Mouse (Mus musculus) kidney, embryonic 14.5 days (tissue): Measurements from ENCODE around the gene Gpbar1. TPM values are rescaled to one million over a fixed set of nuclear protein-coding genes. Genes with fewer than 3 reads are reported as not detected.

Source experiments
- ATAC-seq: fragments of 200-750 bp; cut with Nextera tagmentation; 2 replicates; pipeline ENCODE4 v1.8.0; 2017; ENCODE audit warnings: moderate number of reproducible peaks, mild to moderate bottlenecking, moderate TSS enrichment, moderate library complexity; ENCODE audit not compliant: low FRiP score, low TSS enrichment
- H3K27ac ChIP-seq: fragments of 300-500 bp; sonication (generic); 2 replicates; pipeline ENCODE4 v1.5.1; 2014; ENCODE audit warnings: low read depth, mild to moderate bottlenecking, low read length, moderate library complexity, mixed read lengths
- H3K27me3 ChIP-seq: fragments of 300-500 bp; sonication (generic); 2 replicates; pipeline ENCODE4 v1.6.1; 2014; ENCODE audit warnings: mild to moderate bottlenecking, low read length; ENCODE audit not compliant: control insufficient read depth, insufficient read depth
- H3K36me3 ChIP-seq: fragments of 300-500 bp; sonication (generic); 2 replicates; pipeline ENCODE4 v1.6.1; 2014; ENCODE audit warnings: low read length, mixed read lengths; ENCODE audit not compliant: control insufficient read depth, insufficient read depth
- H3K4me1 ChIP-seq: fragments of 300-500 bp; sonication (generic); 2 replicates; pipeline ENCODE4 v1.6.1; 2014; ENCODE audit warnings: low read length, mixed read lengths; ENCODE audit not compliant: control insufficient read depth, insufficient read depth
- H3K4me2 ChIP-seq: fragments of 300-500 bp; sonication (generic); replicated peaks from 2 replicates; pipeline ENCODE4 v1.6.1; 2014; ENCODE audit warnings: low read depth, mild to moderate bottlenecking, low read length
- H3K4me3 ChIP-seq: fragments of 300-500 bp; sonication (generic); 2 replicates; pipeline ENCODE4 v1.5.1; 2014; ENCODE audit warnings: mild to moderate bottlenecking, low read length
- H3K9ac ChIP-seq: fragments of 300-500 bp; sonication (generic); 2 replicates; pipeline ENCODE4 v1.6.1; 2014; ENCODE audit warnings: low read depth, mild to moderate bottlenecking, low read length, moderate library complexity
- H3K9me3 ChIP-seq: fragments of 300-500 bp; sonication (generic); 2 replicates; pipeline ENCODE4 v1.6.1; 2016; ENCODE audit warnings: low read length; ENCODE audit not compliant: control insufficient read depth
- WGBS: fragments of 180-500 bp; shearing (Covaris S2); extraction: QIAGEN DNeasy Blood & Tissue Kit; methylation state at CpG from one replicate; pipeline ENCODE4 v1.1.7; 2014; 5-methylcytosine and 5-hydroxymethylcytosine counted together
- polyA plus RNA-seq: library from polyadenylated mRNA; unstranded; fragments of >200 nt; fragmentation: Nextera tagmentation; extraction: Ambion mirVana; gene quantifications from 2 replicates; pipeline ENCODE4 v1.2.1, GENCODE M21; 2014

The Gpbar1 gene
- polyA plus RNA-seq, 1 experiment from 2014 or later = 3.2 TPM

DNA sequence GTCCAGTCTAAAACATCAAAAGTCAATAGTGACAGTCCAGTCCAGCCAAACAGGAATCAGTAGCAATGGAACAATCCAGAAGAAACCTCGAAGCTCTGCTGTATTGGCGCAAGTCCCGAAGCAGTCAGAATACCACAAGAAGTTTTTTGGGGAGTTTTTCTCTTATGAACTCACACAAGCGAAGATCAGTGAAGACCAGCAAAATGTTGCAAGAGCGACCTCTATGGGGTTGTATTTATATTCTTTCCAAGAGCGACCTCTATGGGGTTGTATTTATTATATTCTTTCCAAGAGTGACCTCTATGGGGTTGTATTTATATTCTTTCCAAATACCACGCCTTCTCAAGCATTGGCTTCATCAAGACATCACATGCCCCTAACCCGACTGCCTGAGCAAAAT lies 9.6 kb upstream of the Gpbar1 start:
- no peak overlapping the region for H3K27ac ChIP-seq
- peaks cover 54% of the 10 kb centered on the region for H3K36me3 ChIP-seq
- no peak overlapping the region for H3K4me3 ChIP-seq
- no peak overlapping the region for H3K9ac ChIP-seq
- ATAC-seq = no peak
- 88% methylated on average over 8 of the region's 8 CpGs for WGBS
- no peaks in the 10 kb centered on the region for H3K4me1 ChIP-seq
- no peaks in the 10 kb centered on the region for H3K9me3 ChIP-seq
- H3K27me3 ChIP-seq = no peaks in the 10 kb centered on the region
- no peak overlapping the region for H3K4me2 ChIP-seq

DNA sequence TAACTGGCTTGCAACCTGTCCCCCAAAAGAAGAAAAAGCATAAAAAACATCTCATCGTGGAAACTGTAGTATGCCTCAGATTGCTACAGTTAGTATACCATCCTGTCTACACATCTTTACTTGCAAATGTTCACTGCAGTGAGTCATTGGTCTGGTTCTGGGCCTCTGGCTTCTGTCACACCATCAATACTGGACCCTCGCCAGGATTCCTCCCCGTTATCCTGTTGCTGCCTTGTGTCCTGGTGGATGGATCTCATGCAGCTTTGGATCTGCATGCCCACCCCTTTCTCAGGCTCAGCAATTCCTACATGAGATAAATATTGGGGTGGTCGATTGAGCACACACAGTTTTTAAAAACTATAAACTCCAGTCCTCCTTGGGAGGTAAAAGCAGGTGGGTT lies 6.7 kb upstream of the Gpbar1 start:
- Histone ChIP-seq H3K9me3 (no peaks in the 10 kb centered on the region), H3K9ac (no peak overlapping the region), H3K4me2 (no peak overlapping the region), H3K27me3 (no peaks in the 10 kb centered on the region), H3K36me3 (peaks cover 27% of the 10 kb centered on the region), H3K27ac (no peak overlapping the region), H3K4me1 (peaks cover 13% of the 10 kb centered on the region), H3K4me3 (no peak overlapping the region)
- 80% methylated on average over 4 of the region's 4 CpGs for WGBS
- no peak for ATAC-seq

DNA sequence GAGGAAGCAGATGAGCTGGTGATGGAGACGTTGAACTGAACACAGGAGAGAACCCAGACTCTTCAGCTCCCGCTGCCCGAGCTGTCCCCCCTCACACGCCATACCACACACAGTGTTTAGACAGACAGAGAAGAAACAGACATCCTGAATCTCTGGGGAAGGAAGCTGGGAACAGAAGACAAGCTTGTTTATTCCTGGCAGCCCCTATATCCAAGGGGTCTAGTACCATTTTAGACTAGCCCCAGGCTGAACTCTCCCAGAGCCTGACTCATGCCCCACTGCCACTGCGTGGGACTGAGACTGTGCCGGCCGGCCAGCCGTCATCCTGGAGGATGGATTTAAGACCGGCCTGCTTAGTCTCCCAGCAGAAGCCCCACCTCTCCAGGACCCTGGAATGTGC lies 3.3 kb upstream of the Gpbar1 start:
- Histone ChIP-seq H3K9ac (no peak overlapping the region), H3K4me2 (no peak overlapping the region), H3K9me3 (no peaks in the 10 kb centered on the region), H3K36me3 (peaks cover 12% of the 10 kb centered on the region), H3K27ac (peak overlapping the region; percentile 19; the same call in 1 of the 2 replicates), H3K27me3 (no peaks in the 10 kb centered on the region), H3K4me1 (peaks cover 17% of the 10 kb centered on the region), H3K4me3 (no peak overlapping the region)
- 10% methylated on average over 9 of the region's 9 CpGs for WGBS
- peak; percentile 43; the same call in 1 of the 2 replicates for ATAC-seq

DNA sequence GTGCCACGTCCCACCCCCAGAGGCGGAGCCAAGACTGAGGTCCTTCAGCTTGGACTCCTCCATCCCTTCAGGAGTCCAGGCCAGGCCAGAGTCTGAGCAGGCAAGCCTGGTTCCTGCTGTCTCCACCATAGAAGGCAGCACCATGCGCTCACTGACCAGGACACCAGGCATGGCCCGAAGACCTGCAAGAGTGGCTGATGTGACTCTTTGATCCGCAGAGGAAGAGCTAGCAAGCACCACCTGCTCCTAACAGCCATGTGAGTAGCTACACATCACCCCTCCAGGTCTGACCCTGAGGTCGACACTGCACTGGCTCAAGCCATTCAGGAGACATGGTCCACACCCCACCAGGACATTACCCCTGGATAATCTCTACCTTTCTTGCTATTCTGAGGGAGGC lies 1.3 kb upstream of the Gpbar1 start:
- Histone ChIP-seq H3K4me3 (no peak overlapping the region), H3K4me2 (no peak overlapping the region), H3K27ac (no peak overlapping the region), H3K36me3 (peaks cover 32% of the 10 kb centered on the region), H3K9ac (no peak overlapping the region), H3K27me3 (no peaks in the 10 kb centered on the region), H3K9me3 (no peaks in the 10 kb centered on the region), H3K4me1 (peaks cover 17% of the 10 kb centered on the region)
- 0 out of 2 replicates have a peak, but pooled peaks have one; percentile 26 for ATAC-seq
- WGBS = 63% methylated on average over 6 of the region's 6 CpGs

DNA sequence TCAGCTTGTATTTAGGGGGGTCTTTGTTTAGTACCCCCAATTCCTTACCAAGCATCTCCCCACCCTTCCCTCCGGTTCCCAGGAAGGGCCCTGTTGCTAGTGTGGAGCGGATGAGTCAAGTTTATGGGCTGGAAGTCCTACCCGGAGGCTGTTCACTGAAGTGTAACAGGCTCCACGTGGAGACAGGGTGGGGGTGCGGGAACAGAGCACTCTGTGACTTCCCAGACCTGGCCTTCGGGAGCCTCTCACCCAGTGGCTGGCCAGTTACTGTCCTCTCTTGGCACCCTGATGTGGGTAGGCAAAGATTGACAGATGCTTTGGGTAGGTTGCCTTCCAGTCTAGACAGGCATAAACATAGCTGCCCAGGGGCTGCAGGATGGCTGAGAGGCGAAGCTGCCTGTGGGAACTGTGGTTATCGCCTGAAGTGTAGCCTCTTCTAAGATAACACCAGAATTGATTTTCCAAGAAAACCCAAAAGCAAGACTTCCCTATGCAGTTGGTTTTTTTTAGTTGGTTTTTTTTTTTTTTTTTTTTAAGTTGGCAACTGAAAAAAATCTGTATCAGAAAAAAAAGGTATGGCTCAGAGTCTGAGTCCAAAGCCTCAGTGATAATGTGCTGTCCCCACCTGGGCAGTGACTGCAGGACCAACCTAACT lies 340 bp upstream of the Gpbar1 start:
- WGBS = 28% methylated on average over 8 of the region's 8 CpGs
- peaks cover 42% of the 10 kb centered on the region for H3K36me3 ChIP-seq
- ATAC-seq = peak; percentile 40; the same call in 1 of the 2 replicates
- peaks cover 17% of the 10 kb centered on the region for H3K4me1 ChIP-seq
- no peak overlapping the region for H3K27ac ChIP-seq
- no peaks in the 10 kb centered on the region for H3K27me3 ChIP-seq
- H3K9ac ChIP-seq = 0 out of 2 replicates have a peak overlapping the region, but pooled peaks have one; percentile 28
- H3K4me2 ChIP-seq = 0 out of 2 replicates have a peak overlapping the region, but pooled peaks have one; percentile 2
- no peaks in the 10 kb centered on the region for H3K9me3 ChIP-seq
- no peak overlapping the region for H3K4me3 ChIP-seq

DNA sequence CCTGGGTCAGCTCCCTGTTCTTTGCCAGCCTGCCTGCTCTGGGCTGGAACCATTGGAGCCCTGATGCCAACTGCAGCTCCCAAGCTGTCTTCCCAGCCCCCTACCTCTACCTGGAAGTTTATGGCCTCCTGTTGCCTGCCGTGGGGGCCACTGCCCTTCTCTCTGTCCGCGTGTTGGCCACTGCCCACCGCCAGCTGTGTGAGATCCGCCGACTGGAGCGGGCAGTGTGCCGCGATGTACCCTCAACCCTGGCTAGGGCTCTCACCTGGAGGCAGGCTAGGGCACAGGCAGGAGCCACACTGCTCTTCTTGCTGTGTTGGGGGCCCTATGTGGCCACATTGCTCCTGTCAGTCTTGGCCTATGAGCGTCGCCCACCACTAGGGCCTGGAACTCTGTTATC lies 638 bp downstream of the Gpbar1 start:
- Histone ChIP-seq H3K27me3 (no peaks in the 10 kb centered on the region), H3K9ac (no peak overlapping the region), H3K27ac (no peak overlapping the region), H3K9me3 (no peaks in the 10 kb centered on the region), H3K4me1 (peaks cover 21% of the 10 kb centered on the region), H3K36me3 (peaks cover 45% of the 10 kb centered on the region), H3K4me2 (no peak overlapping the region), H3K4me3 (no peak overlapping the region)
- no peak for ATAC-seq
- 85% methylated on average over 11 of the region's 11 CpGs for WGBS

DNA sequence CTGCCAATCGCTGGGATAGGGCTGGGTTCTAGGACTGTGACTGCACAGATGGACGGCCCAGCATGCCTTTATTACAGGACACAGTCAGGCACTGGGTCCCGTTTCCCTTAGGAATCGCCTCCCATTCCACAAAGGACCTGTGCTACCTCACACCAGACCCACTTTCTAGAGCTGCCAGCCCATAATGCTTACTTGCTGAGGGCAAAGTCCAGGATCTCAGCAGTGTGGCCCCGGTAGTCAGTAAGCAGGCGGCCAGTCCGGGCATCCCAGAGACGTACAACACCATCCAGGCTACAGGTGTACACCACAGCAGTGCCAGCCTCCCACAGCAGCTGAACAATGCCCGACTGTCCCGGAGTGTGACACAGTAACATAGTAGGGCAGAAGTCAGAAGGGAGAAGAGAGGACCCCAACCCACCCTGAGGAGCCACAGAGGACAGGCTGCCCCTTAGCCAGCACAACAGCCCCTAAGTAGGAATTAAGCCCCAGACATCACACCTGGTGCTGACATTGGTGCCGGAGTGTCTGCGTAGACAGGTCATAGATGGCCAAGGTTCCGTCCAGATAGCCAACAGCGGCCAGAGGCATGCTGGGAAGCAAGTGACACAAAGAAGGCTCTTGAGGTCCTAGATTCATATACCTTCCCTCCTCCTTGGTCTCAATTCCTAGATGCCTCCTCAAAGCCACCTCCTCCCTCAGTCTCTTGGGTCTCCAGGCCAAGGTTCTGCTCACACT lies 2.4 kb downstream of the Gpbar1 start:
- Histone ChIP-seq H3K27ac (no peak overlapping the region), H3K27me3 (no peaks in the 10 kb centered on the region), H3K9me3 (no peaks in the 10 kb centered on the region), H3K4me1 (peaks cover 11% of the 10 kb centered on the region), H3K4me2 (no peak overlapping the region), H3K4me3 (no peak overlapping the region), H3K9ac (no peak overlapping the region), H3K36me3 (peaks cover 45% of the 10 kb centered on the region)
- ATAC-seq = no peak
- 94% methylated on average over 14 of the region's 14 CpGs for WGBS

DNA sequence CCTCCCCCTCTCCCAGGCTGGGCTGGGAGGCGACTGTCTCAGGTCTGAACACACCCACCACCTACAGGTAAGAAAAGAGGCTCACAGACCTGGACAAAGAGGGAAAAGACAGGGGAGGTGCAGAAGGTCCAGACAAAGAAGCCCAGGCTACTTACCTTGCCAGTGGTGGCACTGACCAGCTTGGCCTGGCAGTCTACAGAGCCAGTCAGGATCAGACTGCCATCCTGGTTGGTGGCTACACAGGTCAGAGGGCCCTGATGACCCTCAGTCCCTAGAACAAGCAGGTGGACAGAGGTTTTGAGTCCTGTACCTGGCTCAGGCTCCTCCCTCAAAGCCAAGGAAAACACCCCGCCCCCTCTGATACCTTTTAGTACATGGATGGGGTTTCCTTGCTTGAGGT lies 3.0 kb downstream of the Gpbar1 start:
- Histone ChIP-seq H3K27me3 (no peaks in the 10 kb centered on the region), H3K4me3 (no peak overlapping the region), H3K36me3 (peaks cover 45% of the 10 kb centered on the region), H3K4me1 (peaks cover 13% of the 10 kb centered on the region), H3K4me2 (no peak overlapping the region), H3K9ac (no peak overlapping the region), H3K9me3 (no peaks in the 10 kb centered on the region), H3K27ac (no peak overlapping the region)
- ATAC-seq = no peak
- WGBS = 94% methylated on average over 2 of the region's 2 CpGs

DNA sequence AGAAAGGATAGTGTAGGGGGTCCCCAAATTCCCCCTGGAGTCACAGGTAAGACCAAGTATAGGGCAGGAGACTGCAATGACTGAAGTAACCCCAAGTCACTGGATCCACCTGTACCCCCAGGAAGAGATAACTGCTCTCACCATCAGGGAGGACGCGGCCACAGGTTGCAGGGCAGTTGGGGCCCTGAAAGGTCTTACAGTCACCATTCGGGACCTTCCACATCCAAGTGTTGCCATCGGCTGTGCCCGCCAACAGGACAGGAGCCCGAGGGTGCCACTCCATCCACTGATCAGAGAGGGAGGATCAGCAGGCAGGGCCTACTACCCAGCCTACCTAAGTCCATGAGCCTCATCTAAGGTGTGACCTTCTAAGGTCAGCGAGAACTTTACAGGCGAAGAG lies 3.5 kb downstream of the Gpbar1 start:
- H3K4me2 ChIP-seq = no peak overlapping the region
- H3K27ac ChIP-seq = no peak overlapping the region
- H3K27me3 ChIP-seq = no peaks in the 10 kb centered on the region
- WGBS = 94% methylated on average over 8 of the region's 8 CpGs
- no peaks in the 10 kb centered on the region for H3K9me3 ChIP-seq
- no peak overlapping the region for H3K9ac ChIP-seq
- H3K4me3 ChIP-seq = no peak overlapping the region
- peaks cover 45% of the 10 kb centered on the region for H3K36me3 ChIP-seq
- peaks cover 13% of the 10 kb centered on the region for H3K4me1 ChIP-seq
- ATAC-seq = no peak
